Mouse (Mus musculus) layer of hippocampus, postnatal 14 days (tissue): ENCODE measurements around the gene Vmn1r45. TPM values are rescaled to one million over a fixed set of nuclear protein-coding genes. Genes with fewer than 3 reads are reported as not detected.
"Not testable (repeated sequence)": the region's sequence is repeated elsewhere in the genome, so short reads cannot be mapped to it uniquely, and the experiment has no call there.

ENCODE experiments used
- DNase-seq, 2 experiments: peaks; one replicate each; pipeline ENCODE4 v3.0.0; 2021 to 2022; ENCODE audit warnings: low spot score in 2 of 2, mixed read lengths in 1 of 2
- long read RNA-seq, 2 experiments: library from polyadenylated mRNA; stranded (forward); transcript quantifications; one replicate each; pipeline ENCODE4 v2.0.0; 2021
- total RNA-seq, 2 experiments: library from RNA; stranded (reverse); gene quantifications; 2 replicates each; pipeline ENCODE4 v1.2.3; 2021

Vmn1r45 gene
- total RNA-seq = not detected
- long read RNA-seq, experiment 1 = 0 reads
- long read RNA-seq, experiment 2 = 0 reads

DNA sequence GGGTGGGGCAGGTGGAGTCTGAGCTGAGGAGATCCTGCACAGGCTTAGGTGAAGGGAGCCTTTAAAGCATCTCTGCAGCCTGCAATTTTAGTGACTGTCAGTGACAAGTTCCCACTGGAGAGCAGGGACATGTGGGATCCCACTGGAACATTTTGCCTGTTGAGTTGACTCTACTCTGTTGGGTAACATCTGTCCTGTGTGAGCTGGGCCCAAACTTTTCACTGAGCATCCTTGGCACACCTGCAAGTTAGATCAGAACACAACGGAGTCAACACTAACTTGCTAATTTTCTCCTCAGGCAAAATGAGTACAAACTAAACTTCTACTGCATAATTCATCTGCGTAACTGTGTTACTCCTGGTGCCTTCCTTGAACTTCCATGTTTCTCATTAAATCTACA, at the start of gene Vmn1r45:
TSS of gene Vmn1r45 (minus strand) at position 101 of the 400 bp plus-strand sequence.
- not testable (repeated sequence) for DNase-seq

GRCm38 (mm10) chr6:89985989-89986388, 45.6 kb upstream of the Vmn1r45 start:
- DNase-seq = no peak

DNA sequence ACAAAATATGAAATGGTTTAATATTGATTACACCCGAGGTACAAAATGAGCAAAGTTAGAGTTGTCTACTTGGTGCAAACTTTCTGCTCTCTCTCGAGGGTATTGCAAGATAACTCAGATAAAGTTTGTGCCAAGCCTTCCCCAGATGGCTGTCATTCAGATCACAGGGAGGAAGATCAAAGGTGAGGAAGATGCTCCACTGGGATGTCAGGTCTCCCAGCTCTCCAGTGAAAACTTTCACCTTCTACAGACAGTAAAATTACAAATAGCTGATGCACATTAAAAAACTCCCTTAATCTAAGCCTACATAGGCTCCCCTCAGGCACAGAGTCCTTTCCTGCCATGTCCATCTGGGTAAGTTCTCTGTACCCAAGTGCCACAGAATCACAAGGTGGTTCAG, 28.6 kb upstream of the Vmn1r45 start, which contains the start of gene Vmn1r46:
TSS of gene Vmn1r46 (plus strand) at position 301 of the 400 bp plus-strand sequence.
- DNase-seq = no peak

- no peak for DNase-seq
Measured at GRCm38 (mm10) chr6:89966341-89966740, 25.9 kb upstream of the Vmn1r45 start.

DNA sequence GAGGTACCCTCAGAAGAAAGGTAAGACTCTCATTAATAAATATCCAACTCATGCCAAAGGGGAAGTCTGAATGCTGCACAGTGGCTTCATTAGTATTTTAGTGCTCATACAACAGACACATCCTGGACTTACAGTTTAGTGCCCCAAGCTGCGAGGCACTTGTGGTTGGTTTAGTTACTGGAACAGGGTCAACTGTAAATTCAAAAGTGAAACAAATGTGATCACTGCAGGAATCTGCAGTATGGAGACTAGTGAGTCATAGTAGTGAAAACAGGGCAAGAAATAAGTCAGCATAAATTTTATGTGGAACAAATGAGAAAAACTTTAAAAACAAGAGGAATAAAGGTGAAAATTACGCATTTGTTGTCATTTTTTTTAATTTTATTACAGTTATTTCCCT, 13.2 kb upstream of the Vmn1r45 start:
- DNase-seq = no peak

DNA sequence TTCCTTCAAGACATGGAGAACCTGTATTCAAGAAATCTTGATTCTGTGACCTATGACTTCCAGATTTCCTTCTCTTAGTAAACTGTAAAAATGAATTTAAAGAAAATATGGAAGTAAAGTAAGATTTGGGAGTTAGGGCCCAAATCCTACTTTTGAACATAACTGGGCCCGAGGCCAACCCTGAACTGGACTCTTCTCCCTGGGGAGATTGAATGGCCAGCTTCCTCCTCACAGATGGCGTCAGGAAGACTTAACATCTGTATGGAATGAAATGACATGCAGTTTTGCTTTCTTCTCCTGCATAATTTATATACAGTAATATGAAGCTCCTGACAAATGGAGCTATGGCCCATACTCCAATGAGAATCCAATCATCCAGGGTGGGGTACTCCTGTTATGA, 528 bp upstream of the Vmn1r45 start:
- no peak for DNase-seq

DNA sequence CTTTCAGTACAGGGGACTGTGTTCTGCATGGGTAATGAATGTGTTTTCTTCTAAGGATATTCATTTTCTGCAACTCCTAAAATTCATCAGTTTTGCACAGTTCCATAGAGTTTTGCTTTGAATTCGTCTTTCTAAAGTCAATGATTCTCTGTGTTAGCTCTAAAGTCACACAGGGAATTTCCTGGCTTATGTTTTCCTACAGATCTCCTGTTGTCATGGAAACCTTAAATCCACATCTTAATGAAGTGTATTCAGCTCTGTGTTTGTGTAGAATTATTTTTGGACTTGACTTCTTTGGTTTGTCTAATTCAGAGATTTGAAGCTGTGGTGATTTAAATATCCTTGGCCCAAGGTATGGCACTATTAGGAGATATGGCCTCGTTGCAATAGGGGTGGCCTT, 56.6 kb downstream of the Vmn1r45 start:
- DNase-seq = no peak

DNA sequence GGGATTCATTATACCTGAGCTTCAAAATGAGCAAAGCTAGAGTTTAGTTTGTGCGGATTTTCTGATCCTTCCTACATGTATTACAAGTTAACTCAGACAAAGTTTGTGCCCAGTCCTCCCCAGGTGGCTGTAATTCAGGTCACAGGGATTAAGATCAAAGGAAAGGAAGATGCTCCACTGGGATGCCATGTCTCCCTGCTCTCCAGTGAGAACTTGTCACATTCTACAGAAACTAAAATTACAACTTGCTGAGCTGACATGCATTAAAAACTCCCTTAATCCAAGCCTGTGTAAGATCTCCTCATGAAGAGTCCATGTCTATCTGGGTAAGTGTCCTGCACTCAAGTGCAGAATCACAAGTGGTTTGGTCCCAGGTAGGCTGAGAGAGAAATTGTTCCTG, 57.0 kb downstream of the Vmn1r45 start, which contains the start of gene Vmn1r44:
TSS of gene Vmn1r44 (plus strand) at position 301 of the 400 bp plus-strand sequence.
- DNase-seq = no peak

Other genes starting within 250 kb of the Vmn1r45 start
- gene Vmn1r40, start 233.1 kb downstream of the Vmn1r45 start, total RNA-seq = not detected
- not detected for gene Vmn1r41, start 199.8 kb downstream of the Vmn1r45 start, total RNA-seq
- not detected for gene Vmn1r42, start 64.2 kb downstream of the Vmn1r45 start, total RNA-seq
- gene Vmn1r43, start 64.2 kb downstream of the Vmn1r45 start, total RNA-seq = not detected
- gene Vmn1r44, start 56.9 kb downstream of the Vmn1r45 start, total RNA-seq = not detected
- gene Vmn1r46, start 28.7 kb upstream of the Vmn1r45 start, total RNA-seq = not detected
- gene Vmn1r47, start 75.5 kb upstream of the Vmn1r45 start, total RNA-seq = not detected
- gene Vmn1r48, start 96.2 kb upstream of the Vmn1r45 start, total RNA-seq = not detected
- not detected for gene Vmn1r49, start 137.9 kb upstream of the Vmn1r45 start, total RNA-seq
- not detected for gene Vmn1r50, start 160.8 kb upstream of the Vmn1r45 start, total RNA-seq
- gene Vmn1r51, start 182.0 kb upstream of the Vmn1r45 start, total RNA-seq = not detected
- not detected for gene Vmn1r52, start 234.2 kb upstream of the Vmn1r45 start, total RNA-seq